Mouse (Mus musculus) frontal cortex, postnatal 25 days (tissue): ENCODE data around the gene Frg2f1.
A peak's percentile ranks its signal among the peaks of the same experiment; 100 is the strongest.

ENCODE experiments used
- DNase-seq, 2 experiments: peaks; one replicate each; pipeline ENCODE4 v3.0.0; 2022; ENCODE audit warnings: low spot score in 2 of 2

Frg2f1 gene

DNA sequence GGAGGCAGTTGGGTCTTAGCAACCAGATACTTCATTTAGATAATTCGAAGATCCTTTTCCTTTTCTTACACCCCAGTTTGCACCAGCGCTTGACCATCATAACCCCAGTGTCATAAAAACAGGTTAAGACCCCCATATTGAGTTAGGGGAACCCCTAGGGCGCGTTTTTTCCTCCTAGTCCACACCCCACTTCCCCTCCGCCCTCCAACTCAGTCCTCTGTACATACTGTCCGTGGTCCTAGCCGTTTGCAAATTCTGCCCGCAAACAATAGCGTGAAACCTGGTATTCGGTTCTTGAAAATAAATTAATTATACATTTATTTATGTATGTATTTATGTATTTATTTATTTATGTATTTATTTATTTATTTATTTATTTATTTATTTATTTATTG lies 46.4 kb downstream of the Frg2f1 start:
- no peak for DNase-seq

DNA sequence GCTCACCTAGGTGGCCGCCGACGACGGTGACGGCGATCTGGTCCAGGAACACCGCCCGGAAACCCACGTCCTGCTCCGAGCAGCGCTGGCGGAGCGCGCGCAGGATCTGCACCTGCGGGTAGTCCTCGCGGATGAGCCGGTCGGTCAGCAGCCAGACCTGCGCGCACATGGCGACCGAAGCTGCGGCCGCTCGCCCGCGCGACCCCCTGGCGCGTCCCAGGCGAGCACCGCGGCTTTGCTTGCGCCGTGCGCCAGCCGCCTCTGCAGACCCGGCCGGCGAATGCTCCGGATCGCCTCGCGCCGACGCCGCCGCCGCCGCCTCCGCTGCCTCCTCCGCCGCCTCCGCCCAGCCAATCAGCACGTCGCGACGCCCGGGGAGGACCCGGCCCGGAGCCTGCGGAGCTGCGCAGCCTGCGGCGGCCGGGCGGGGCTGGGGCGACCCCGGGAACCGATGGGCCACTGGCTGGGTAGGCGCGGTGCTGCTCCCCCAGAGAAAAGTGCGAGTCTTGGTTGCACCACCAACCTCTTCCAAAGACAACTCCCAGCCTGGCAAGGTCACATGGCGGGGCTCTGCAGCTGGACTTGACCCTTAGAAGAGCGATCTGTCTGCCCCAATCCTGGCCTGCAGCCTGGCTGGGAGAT lies 46.9 kb downstream of the Frg2f1 start, which contains the start of gene Rimkla:
Gene Rimkla (minus strand): TSS at position 338 of the 642 bp plus-strand sequence.
- peak; percentile 26 to 33 for DNase-seq

DNA sequence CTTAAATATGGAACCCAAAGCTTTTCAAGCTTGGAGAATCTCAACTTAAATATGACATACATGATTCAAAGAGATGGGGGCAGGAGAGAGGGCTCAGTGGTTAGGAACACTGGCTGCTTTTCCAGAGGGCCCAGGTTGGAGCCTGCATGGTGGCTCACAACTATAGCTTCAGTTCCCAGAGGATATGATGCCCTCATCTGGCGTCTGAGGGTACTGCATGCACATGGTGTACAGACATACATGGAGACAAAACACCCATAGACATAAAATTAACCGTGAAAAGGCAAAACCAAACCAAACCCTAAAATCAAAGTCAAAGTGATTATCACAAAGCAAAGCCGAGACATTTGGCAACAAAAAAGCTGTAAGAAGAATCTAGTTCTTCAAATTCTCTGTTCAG lies 48.5 kb downstream of the Frg2f1 start:
- peak in 1 of 2 experiments; percentile 32 for DNase-seq

DNA sequence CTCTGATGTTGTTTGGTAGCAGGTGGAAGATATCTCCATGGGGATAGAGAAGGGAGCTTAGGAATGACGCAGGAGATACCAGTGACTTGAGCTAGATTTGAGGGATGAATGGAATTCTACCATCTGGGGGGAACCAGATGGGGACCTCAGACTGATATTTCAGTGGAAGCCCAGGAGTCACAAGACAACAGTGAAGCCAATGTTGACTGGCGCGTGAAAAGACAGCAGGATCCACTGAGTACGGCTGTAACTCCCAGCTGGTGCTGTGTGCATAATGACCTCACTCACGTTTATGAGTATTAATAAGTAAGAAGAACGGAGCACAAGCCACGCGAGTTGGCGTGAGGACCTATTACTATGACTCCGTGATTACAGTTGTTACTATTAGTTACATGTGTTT lies 49.7 kb downstream of the Frg2f1 start:
- no peak for DNase-seq

DNA sequence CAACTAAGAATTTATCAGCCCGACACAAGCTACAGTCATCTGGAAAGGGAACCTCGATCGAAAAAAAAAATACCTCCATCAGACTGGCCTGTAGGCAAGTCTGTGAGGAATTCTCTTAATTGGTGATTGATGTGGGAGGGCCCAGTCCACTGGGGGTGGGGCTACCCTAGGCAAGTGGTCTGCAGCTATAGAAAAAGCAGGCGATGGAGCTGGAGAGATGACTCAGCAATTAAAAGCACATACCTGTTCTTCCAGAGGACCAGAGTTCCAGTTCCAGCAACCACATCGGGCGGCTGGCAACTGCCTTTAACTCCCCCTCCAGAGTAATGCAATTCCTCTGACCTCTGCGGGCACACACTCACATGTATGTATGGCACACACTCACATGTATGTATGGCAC lies 54.4 kb downstream of the Frg2f1 start:
- DNase-seq = no peak

DNA sequence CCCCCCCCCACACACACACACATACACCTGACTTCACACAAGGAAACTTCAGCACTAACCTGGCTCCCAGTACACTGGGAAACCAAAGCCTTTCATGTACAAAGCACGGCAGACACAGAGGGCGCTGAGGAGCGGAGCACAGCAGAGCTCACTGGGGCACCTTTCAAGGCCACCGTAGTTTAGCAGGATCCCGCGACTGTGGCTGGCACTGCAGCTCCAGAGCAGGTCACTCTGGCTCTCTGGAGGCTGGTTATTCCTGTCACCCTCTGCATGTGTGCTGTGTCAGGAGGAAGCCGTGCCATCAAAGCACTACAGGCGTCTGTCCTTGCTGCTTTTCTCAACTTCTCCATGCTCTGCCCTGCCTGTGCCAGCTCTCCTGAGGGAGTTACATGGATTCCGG lies 56.3 kb downstream of the Frg2f1 start:
- no peak for DNase-seq
